Mouse (Mus musculus): ENCODE results near the gene A430033K04Rik.

A430033K04Rik gene

DNA sequence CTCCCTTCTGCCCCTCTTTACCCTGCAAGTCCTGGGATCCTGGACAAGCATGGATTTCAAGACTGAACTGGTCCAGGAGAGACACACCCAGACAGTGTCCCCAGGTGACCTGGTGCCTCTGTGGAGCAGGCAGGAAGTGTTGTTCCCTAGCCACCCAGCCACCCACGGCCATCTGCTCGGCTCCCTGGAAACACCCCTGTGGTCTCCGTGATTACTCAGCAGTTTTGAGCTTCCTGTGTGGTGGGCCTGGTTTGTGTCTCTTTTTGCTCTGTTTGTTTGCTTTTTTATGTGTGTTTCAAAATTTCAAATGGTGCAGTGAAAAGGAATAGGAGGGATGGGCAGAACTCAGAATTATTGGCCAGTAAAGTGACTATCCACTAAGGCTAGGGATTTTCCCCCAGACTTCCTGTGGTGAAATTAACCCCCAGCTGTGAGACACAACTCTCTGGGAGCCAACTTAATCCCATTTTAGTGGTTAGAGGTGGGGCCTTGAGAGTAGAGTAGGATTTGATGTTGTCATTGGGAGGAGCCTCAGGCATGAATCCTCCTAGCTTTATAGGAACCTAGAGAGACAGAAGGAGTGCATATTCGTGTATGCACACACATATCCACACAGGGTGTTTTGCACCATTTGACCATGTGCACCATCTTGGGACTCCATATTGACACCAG is 72.0 kb downstream of the A430033K04Rik start:
- peak; percentile 4 to 11 for DNase-seq (ENCODE audit: low spot score in 2 of 2)

DNA sequence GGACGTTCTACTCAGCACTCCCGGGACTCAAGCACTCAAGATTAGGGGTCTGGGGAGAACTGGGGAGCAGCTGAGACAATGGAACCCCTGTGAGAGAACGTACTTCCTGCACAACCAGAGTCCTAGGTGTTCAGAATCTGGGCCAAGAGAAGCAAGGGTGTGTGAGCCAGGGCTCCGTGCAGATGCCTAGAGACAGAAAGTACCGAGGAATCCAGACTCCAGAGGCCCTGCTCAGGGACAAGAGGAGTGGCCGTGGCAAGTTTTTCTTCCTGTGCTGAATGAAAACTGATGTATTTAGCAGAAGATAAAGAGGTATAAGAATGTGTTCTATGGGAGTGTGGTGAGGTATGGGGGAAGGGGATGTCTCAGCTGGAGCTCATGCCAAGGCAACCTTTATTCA is 74.8 kb downstream of the A430033K04Rik start:
- no peak for DNase-seq (ENCODE audit: low spot score in 2 of 2)

Data from heart, adult 9 months (tissue).